Mouse (Mus musculus) layer of hippocampus, adult 2 months (tissue): ENCODE results near the gene Rnf180. TPM values are rescaled to one million over a fixed set of nuclear protein-coding genes. Genes with fewer than 3 reads are reported as not detected.
A peak's percentile ranks its signal among the peaks of the same experiment; 100 is the strongest.

Experiments
- DNase-seq, 2 experiments: peaks; one replicate each; pipeline ENCODE4 v3.0.0; 2022; ENCODE audit warnings: low spot score in 2 of 2
- H3K27ac ChIP-seq: fragments of 200-600 bp; 2 replicates; pipeline ENCODE4 v1.8.1; 2022
- H3K4me3 ChIP-seq: fragments of 200-600 bp; 2 replicates; pipeline ENCODE4 v1.8.1; 2022; ENCODE audit warnings: mild to moderate bottlenecking
- CTCF ChIP-seq: fragments of 200-600 bp; conservative IDR thresholded peaks from 2 replicates; pipeline ENCODE4 v1.8.1; 2022; ENCODE audit warnings: antibody characterized with exemption, mild to moderate bottlenecking, moderate library complexity
- total RNA-seq, 2 experiments: library from RNA; stranded (reverse); gene quantifications; 2 replicates each; pipeline ENCODE4 v1.2.3; 2021

Rnf180 gene
- total RNA-seq, 2 experiments from 2014 or later: 17.3 to 18.8 TPM

DNA sequence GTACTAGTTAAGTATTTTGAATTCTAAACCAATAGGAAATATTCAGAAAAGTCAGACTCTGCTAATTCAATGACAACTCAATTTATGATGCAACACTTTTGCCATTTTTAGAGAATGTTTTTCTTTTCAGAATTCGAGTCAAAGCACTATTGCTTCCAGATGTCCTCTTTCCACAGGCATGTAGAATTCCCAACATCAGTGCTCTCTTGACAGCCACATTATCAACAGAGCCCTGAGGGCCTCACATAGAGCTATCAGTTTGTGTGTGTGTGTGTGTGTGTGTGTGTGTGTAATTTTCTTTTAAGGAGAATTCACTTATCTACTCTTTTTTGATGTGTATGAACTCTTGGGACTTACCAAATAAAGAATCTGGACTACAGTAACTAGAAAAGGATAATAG lies 147.8 kb downstream of the Rnf180 start:
- no peak for DNase-seq
- H3K4me3 ChIP-seq: no peak overlapping the region
- TF ChIP-seq CTCF: no peak
- no peak overlapping the region for H3K27ac ChIP-seq

DNA sequence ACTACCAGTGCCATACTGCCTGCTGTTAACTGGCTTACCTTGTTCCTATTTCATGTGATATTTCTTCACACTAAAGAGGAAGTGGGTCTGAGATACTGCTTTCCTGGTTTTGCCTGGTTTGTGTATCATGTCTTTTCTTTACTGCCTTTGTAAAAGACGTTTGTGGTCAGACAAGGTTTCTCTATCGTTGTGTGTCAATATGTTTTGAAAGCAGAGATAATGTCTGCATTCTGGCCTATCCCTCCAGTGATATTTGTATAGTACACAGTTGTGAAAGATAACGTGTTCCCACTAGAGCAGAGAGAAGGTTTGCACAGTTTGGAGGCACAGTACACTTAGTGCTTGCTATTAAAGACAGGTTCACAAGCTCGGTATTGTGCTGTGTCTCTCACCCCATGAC lies 154.7 kb downstream of the Rnf180 start:
- TF ChIP-seq CTCF: no peak
- DNase-seq: no peak
- Histone ChIP-seq H3K4me3 (no peak overlapping the region), H3K27ac (no peak overlapping the region)

DNA sequence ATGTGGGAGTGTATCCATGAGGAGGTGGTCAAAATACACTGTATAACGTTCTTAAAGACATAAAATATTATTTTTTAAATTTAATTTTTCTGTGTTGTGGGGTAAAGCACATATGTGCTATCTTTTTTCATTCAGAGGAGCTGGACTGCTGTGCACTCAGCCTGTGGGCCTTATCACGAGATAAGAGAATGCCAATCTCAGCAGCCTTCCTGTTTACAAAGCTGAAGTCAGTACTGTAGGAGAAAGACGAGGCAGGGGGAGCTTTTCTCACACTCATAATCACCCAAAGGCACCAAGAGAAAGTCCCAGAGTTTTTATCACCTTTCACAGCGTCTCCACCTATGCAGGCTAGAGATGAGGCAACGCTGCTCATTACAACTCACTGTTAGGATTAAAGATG lies 160.2 kb downstream of the Rnf180 start:
- TF ChIP-seq CTCF: no peak
- no peak for DNase-seq
- no peak overlapping the region for H3K4me3 ChIP-seq
- no peak overlapping the region for H3K27ac ChIP-seq

DNA sequence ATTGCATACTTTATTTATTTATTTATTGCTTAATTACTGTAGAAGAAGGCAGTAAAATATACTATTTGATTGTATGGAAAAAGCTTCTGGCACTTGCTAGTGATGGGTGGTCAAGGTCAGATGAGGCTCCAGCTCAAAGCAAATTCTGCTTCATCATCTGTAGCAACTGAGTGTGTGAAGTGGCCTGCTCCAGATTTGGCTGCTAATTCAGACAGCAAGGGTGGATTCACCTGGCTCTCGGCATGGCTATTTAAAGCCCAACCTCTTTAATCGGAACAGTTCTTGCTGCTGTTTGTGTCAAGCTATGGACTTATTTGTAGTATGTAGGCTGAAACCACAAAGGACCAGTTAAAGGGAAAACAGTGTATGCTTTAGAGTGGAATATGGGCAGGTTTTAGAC lies 161.8 kb downstream of the Rnf180 start:
- DNase-seq: no peak
- TF ChIP-seq CTCF: no peak
- no peak overlapping the region for H3K27ac ChIP-seq
- H3K4me3 ChIP-seq: no peak overlapping the region

DNA sequence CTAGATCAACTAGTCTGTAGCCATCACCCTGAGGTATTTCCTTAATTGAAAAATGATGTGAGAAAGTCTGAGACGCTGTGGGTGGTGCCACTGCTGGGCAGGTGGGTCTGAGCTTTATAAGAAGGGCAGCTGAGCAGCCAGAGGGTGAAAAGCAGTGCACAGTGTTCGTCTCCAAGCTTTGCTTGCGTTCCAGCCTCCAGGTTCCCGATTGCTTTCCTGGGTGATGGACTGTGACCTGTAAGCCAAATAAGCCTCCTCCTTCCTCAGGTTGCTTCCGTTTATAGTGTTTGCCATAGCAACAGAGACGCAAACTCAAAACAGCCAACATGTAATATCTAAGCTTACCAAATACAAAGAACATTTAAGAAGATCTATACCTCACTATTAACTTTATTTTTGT lies 162.2 kb downstream of the Rnf180 start:
- Histone ChIP-seq H3K27ac (no peak overlapping the region), H3K4me3 (no peak overlapping the region)
- no peak for TF ChIP-seq CTCF
- DNase-seq: no peak

DNA sequence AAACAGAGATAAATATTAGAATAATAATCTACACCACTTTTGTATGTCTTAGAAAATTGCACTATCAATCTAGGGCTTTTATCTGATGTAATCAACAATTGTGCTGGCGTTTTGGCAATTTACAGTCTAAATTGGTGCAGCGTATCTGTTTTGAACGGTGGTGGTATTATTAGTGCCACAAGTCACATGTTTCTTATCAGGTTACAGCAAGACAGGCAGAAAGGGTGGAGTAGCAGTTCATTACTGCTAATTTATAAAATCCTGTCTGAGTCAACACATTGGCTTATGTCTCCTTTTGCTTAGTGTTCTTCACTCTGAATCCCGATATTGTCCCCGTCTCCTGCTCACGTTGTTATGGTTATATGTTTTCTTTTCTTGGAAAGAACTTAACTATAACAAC lies 164.5 kb downstream of the Rnf180 start:
- no peak overlapping the region for H3K27ac ChIP-seq

DNA sequence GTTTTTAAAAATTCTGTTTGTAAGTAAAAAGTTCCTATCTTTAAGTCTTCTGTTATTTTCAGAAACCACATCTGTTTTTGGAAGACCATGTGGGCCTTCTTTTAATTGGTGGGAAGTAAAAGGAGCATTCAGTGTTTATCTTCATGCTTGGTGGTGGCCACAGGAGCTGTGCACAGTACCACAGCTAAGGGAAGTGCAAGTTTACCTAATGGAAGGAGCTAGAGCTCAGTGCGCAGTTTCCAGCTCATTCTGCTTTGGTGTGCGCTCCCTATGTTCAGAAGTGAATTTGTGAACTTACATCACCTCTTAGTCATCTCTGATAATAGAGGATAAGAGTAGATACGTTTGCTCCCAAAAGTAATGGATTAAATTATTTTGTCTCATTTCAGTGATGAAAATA lies 172.5 kb downstream of the Rnf180 start:
- TF ChIP-seq CTCF: no peak

More for the DNA sequence above, 164.5 kb downstream of the Rnf180 start:
- no peak for DNase-seq
- no peak overlapping the region for H3K4me3 ChIP-seq
- TF ChIP-seq CTCF: no peak

DNA sequence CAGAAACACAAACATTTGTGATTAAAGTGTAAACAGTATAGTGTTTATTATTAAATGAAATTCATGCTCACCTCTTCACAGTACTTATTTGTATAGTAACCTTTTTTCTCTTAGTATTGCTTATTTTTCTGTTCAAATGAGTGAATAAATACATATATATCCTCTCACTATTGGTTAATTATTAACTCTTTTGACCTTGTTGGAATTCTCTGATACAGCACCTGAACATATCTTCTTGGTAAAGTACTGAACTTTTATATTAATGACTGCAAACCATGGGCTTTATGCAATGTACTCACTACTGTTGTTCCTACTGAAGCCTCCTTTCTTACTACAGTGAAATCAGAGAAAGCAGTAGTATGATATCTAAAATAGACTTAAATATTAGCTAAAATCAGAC lies 173.0 kb downstream of the Rnf180 start:
- Histone ChIP-seq H3K4me3 (no peak overlapping the region), H3K27ac (no peak overlapping the region)
- no peak for DNase-seq
- TF ChIP-seq CTCF: no peak

More for the DNA sequence above, 172.5 kb downstream of the Rnf180 start:
- DNase-seq: no peak
- Histone ChIP-seq H3K27ac (no peak overlapping the region), H3K4me3 (no peak overlapping the region)

DNA sequence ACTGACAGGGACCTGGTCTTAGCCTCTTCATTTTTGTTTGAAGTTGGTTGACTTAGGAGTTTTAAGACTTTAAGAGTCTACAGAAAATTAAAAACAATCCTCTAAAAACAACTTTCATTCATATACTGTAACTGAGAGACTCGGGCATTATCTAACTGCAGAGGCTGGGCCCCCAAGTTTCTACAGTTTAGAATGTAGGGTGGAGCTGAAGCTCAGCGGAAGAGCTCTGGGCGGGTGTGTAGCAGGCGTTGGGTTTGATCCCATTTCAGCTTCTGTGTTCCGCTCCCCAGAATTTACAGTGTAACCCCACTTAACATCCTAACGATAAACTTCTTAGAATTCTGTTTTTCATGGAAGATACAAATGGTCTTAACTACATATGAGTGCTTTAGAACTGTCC lies 183.0 kb downstream of the Rnf180 start:
- Histone ChIP-seq H3K27ac (no peak overlapping the region), H3K4me3 (no peak overlapping the region)
- DNase-seq: no peak
- no peak for TF ChIP-seq CTCF

DNA sequence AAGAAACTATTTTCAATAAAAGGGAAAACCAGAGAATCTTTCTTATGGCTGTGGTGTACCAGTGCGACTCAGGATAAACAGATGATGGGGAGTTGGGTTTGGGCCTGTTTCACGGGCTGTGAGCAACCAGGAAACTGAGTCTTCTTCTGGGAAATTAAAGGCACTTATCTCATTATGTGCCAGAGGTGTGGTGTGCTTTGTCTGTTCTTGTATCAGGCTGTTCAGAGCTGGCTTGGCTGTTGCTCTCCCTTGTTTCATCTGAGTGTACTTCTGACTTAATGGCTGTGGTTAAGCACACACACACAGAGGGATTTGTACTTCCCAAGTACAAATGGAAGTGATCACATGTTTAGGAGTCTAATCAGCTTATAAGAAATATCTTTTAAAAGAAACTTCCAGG lies 190.2 kb downstream of the Rnf180 start:
- no peak for DNase-seq
- TF ChIP-seq CTCF: no peak
- Histone ChIP-seq H3K27ac (no peak overlapping the region), H3K4me3 (no peak overlapping the region)

DNA sequence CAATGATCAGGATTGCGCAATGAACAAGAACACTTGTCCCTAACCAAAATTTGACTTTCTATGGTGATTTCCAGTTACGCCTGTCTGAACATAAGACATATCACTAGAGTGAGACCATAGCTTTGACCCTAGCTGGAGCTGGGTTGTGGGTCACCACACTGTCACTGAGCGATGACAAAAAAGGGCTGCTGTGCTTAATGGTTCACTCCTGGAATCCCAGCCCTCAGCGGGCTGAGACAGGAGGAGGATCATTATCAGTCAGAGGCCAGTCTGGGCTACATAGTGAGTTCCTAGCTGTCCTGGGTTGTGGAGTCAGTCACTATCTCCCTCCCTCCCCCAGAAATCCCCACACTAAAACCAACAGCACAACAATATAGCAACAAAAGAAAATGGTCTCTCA lies 193.9 kb downstream of the Rnf180 start:
- Histone ChIP-seq H3K27ac (no peak overlapping the region), H3K4me3 (no peak overlapping the region)
- no peak for TF ChIP-seq CTCF
- DNase-seq: no peak

DNA sequence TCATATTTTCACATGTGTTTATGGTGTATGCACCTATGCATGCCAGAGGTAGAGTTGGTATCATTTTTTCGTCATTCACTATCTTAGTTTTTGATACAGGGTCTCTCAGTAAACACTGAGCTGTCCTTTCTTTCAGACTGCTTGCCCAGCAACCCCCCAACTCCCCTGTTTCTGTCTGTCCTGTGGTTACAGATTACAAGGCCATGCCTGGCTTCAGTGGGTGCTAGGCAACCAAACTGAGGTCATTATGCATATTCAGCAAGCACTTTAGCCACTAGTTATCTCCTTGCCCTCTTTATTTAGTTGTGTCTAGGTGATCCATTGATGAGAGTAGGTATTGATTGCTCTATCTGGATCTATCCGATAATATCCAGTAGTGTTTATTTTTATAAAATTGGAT lies 198.3 kb downstream of the Rnf180 start:
- Histone ChIP-seq H3K27ac (no peak overlapping the region), H3K4me3 (no peak overlapping the region)
- no peak for TF ChIP-seq CTCF
- DNase-seq: no peak

DNA sequence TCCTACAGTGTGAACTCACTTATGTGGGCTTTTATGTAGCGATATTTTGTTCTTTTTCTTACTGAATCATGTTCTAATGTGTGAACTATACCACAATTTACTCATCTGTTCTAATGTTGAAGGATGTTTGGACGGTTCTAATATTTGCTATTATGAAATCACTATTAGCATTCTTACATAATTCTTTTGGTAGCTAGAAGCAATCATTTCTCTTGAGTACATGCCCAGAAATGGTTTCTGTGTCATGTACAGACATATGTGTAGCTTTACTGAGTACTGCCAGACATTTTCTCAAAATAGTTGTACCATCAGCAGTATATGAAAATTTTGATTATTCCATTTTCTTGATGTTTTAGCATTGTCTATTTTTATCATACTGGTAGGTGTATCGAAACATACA lies 205.3 kb downstream of the Rnf180 start:
- peak in 1 of 2 experiments; percentile 35 for DNase-seq
- peak overlapping the region; percentile 64; the same call in 1 of the 2 replicates for H3K27ac ChIP-seq
- no peak for TF ChIP-seq CTCF
- H3K4me3 ChIP-seq: no peak overlapping the region

DNA sequence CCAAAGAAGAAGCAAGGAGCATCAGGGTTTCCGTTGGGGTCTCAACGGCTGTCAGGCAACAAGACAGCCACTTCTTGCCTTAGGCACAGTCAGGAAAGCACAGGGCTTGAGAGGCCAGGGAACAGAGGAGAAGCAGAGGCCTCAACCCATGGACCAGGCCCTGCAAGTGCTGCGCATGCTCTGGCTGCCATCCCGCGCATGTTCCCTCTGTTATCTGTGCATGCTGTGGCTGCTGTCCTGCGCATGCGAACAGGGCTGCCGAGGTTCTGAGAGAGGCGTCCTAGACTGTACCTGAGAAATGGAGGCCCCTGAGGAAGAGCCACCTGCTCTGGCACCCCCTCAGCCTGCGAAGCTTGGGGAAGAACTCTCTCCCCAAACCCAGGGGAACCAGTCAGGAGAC lies 212.8 kb downstream of the Rnf180 start, which contains the start of gene 4933425L06Rik:
4933425L06Rik (plus strand) TSS at position 261 of the 400 bp plus-strand sequence.
- no peak for TF ChIP-seq CTCF
- Histone ChIP-seq H3K27ac (no peak within 1 kb of the TSS), H3K4me3 (no peak within 1 kb of the TSS)
- DNase-seq: no peak

Other genes with a start within 250 kb of the Rnf180 start
- gene Rgs7bp, start 239.9 kb downstream of the Rnf180 start, total RNA-seq: 100 to 1,000 TPM; 150 to 153 TPM
- not detected for gene 4933425L06Rik, start 212.7 kb downstream of the Rnf180 start, total RNA-seq
- 10 to 100 TPM; 34.6 to 39.7 TPM for gene Htr1a, start 148.8 kb upstream of the Rnf180 start, total RNA-seq